Mouse (Mus musculus) large intestine, adult 2 months (tissue): ENCODE results near the gene Nkain2. TPM values are rescaled to one million over a fixed set of nuclear protein-coding genes. Genes with fewer than 3 reads are reported as not detected.
"Not testable (repeated sequence)": the region's sequence is repeated elsewhere in the genome, so short reads cannot be mapped to it uniquely, and the experiment has no call there.

Experiments used
- DNase-seq: peaks from one replicate; pipeline ENCODE4 v3.0.0-alpha.2; 2012; ENCODE audit warnings: low read depth, low spot score
- WGBS: fragments of 180-500 bp; shearing (Covaris S2); methylation state at CpG from one replicate; pipeline ENCODE4 v1.1.7; 2018; 5-methylcytosine and 5-hydroxymethylcytosine counted together
- polyA plus RNA-seq: library from polyadenylated mRNA; depleted of rRNA; stranded (reverse); fragments of >200 nt; gene quantifications from 2 replicates; pipeline ENCODE4 v1.2.3, GENCODE M21; 2012

The Nkain2 gene
- polyA plus RNA-seq, 1 experiment: 0.11 TPM

DNA sequence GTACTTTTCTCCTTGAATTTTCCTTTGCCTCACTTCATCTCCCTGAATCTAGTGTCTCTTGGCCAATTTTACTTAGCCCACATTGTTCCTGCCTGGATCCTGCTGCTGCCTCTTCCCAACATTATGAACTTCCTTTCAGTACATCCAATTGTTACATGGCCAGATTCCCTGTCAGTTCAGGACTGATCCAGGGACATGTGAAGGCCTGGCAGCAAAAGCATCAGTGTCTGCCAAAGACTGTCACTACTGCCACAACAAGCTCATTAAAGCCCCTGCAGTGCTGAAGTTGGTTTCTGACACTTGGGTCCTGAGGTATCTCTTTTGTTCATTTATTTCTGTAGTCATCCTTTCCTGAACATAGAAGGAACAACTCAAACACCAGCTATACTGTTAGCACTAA is 649.1 kb downstream of the Nkain2 start:
- no peak for DNase-seq

DNA sequence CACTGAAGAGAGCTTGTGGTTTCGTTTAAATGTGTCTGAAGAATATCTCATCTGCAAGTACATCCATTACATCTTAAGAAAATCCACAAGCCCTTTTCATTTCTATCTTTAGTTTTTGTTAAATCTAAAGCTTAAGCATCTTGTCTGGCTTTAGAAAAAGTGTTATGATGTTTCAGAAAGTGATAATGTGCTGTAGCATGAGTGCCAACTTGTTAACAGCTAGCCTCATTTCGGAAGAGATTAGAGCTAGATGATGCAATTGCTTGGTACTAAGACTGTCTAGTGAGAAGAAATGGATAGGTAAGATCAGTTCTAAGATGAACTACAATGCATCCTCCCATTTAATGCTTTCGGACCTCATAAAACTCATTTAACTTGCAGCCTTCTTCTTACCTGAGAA is 707.3 kb downstream of the Nkain2 start:
- 77% methylated on average over 3 of the region's 3 CpGs for WGBS

DNA sequence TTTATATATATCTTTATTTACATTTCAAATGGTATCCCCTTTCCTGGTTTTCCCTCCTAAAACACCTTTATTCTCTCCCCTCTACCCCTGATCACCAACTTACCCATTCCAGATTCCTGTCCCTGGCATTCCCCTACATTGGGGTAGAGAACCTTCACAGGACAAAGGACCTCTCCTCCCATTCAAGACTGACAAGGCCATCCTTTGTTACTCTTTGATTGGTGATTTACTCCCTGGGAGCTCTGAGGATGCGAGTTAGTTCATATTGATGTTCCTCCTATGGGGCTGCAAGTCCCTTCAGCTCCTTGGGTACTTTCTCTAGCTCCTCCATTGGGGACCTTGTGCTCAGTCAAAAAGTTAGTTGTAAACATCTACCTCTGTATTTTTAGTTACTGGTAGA is 798.9 kb downstream of the Nkain2 start:
- no peak for DNase-seq
- WGBS: 76% methylated on average over 1 of the region's 1 CpGs

More for the DNA sequence above, 707.3 kb downstream of the Nkain2 start:
- DNase-seq: no peak

DNA sequence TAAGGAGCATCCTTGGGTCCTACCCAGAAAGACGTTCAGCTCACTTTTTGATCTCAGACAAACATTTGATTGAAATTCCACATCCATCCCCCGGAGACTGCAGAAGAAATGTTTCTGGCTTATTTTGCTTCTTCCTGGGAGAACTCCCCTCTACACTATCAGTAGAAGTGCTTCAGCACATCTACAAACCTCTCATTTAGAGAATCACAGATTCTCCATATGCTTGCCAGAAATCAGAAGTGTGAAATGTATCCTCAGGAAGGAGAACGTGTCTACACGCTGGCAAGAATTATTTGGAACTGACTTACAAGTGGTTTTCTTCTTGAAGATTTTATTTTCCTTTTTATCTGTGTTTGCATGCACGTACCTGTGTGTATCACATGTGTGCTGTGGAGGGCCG is 829.9 kb downstream of the Nkain2 start:
- DNase-seq: no peak
- WGBS: 79% methylated on average over 6 of the region's 6 CpGs

DNA sequence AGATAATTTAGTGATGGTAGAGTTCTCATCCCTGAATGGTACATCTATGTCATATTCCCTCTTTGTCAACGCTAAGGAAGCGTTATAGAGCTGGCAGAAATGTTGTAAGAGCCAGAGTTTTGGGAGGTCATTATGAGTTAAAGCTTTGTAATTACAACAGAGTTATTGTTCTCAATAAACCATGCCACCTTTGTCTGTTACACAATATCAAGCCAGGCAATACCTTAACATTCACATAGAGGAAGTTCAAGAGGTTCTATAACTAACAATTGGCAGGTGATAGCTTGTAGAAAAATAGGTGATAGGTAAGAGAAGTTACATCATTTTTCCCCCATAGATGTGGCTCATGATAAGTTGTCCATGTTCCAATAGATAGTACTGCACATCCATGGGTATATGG is 832.0 kb downstream of the Nkain2 start:
- no peak for DNase-seq
- 55% methylated on average over 2 of the region's 2 CpGs for WGBS

DNA sequence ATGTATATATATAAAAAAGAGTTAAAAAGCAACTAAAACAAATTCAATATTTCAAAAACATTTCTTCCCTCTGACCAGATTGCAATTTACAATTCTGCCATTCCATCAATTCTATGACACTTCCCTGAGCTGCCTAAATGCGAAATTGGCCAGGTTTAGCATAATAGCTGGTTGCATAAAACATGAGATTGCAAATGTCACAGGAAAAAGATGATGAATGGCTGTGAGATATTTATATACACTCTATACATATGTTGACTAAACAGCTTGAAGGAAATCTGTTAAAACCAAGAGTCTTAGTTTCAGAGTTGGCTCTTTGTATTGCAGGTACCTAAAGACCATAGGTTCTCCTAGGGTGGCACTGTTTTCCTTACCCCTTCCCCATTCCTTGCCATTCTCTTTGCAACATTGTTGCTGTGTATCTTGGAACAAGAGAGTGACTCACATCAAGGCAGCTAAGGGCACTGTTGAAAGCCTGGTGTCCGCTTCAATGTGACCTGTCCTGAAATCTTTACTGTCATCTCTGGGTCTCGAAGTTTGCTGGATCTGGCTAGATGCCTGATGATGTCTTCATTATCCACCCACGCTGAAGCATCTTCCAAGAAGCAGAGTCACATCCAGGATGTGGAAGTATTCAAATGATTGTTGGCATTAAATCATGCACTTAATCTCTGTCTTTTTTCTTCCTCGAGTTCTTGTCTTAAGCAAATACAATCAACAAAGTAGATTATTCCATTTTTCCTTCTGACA is 837.5 kb downstream of the Nkain2 start:
- 63% methylated on average over 5 of the region's 5 CpGs for WGBS
- DNase-seq: no peak

DNA sequence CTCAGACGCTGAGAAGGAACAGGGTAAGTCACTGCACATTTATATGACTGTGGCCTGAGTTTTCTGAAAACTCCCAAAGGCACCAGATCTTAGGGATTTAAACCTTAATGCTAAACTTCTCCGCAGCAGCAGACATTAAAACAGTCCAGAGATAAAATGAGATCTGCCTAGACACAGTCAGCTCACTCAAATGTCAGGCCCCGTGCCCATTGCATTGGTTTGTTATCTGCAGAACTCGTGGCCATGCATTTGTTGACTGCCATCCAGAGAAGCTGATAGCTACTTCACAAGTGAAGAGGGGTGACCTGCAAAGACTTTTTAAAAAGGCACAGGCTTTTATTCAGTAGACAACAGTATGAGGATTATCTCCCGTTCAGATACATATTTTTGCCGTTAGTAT is 838.2 kb downstream of the Nkain2 start:
- WGBS: 79% methylated on average over 6 of the region's 6 CpGs
- DNase-seq: no peak

DNA sequence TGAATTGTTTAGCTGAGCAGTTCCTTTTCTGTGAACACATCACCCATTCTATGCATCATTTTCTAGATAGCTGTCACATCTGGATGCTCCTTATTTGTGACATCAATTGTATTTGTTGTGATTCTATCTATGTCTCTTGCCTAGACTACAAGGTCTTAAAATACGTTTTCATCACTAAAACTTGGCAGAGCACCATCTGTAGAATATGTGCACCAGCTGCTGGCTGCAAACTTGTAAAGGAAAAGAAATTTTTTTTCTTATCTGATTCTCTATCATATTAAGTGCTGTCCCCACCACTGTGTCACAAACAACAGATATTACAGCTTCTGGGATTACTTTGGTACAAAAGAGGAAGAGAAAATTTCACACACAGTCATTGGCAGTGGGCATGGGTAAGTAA is 860.3 kb downstream of the Nkain2 start:
- WGBS: 14% methylated on average over 1 of the region's 1 CpGs
- DNase-seq: no peak

DNA sequence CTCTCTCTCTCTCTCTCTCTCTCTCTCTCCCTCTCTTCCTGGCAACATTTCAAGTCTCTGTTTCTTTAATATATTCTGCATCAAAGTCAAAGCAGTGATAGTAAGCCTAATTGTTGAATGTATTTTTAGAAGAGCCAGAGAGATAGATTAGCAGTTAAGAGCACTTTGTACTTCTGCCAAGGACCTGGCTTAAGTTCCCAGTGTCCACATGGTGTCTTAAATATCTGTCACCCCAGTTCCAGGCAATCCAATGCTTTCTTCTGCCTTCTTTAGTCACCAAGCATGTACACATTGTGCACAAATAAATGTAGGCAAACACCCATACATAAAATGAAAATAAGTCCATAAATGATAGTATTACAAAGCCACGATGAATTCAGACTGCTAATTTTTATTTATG is 871.9 kb downstream of the Nkain2 start:
- DNase-seq: no peak
- WGBS: 44% methylated on average over 1 of the region's 1 CpGs

DNA sequence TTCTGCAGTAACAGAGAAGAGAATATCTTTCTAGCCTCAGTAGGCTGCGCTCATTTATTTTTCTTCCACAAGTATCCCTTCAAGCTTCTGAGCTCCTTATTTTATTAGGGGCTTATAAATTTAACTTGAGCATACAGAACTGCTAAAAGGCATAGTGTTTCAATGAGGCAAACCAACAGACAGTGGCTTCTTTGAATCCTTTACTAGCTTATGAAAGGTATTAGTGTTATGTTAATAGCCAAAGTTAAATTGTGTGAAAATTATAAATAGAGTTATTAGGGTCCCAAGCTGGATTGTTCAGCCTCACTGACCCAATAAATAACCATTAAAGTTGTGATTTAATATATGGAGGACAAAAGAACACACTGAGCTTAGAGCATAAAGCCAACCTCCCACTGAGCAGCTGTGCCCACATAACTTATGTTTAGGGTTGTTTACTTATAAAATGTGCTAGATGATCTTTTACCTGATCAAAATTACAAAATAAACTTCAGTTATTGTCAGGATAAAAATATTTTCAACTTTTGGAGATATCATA is 889.0 kb downstream of the Nkain2 start:
- 83% methylated on average over 1 of the region's 1 CpGs for WGBS

DNA sequence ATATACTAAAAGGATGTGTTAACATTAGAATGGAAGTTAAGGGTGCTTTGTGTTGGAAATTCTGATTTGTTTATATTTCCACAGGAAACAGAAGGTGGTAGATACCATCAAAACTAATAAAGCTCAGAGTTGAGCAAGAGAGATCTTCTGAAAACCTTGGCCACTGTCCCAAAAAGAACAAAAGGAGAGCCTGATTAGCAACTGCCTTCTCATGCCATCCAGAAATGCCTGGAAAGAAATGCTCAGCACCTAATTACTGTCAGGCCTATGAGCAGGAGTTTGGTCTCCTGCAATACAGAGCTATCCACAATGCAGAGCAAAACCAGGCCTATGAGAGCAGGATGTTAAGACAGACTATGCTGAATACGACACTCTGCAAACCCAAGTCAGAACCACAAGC is 897.1 kb downstream of the Nkain2 start:
- WGBS: 73% methylated on average over 1 of the region's 1 CpGs
- DNase-seq: no peak

More for the DNA sequence above, 889.0 kb downstream of the Nkain2 start:
- no peak for DNase-seq

DNA sequence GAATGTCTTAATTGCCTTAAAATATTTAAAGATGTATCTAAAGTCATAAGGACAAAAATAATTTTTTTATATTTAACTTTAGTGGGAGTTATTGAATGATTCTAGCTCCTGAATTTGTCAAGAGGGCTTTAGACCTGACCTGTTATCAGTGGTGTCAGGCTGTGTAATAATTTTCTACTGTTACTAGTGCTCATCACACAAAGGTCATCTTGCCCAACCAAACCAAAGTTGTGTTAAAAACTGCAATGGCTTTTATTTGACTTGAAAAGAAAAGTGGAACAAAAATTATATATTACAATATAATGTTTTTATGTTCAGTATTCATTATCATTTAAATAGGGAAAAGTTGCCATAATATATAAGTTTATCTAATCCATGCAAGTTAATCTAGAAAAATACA is 911.9 kb downstream of the Nkain2 start:
- no peak for DNase-seq

DNA sequence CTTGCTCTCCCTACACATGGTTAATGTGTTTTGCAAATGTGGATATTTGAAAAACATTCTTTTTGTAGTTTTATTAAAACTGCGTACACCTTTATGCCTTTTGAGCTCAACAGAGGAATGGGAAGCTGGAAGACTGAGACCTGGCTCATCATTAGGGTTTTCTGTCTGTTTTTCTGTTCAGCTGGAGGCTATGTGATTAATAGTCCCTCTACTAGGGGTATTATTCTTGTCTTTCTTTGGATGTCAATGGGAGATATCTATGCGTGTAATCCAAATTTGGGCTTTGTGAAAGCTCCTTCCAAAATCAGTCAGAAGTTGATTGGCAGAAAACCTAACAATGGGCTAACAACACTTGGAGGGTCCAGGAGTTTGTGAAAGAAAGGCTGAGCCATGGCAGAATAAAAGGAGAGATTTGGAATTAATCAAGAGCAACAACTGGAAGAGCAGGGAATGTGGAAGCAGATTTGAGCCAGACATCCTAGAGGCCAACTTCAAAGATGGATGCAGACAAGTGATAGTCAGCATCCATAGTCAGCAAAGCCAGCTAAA is 943.0 kb downstream of the Nkain2 start:
- no peak for DNase-seq
- 91% methylated on average over 2 of the region's 2 CpGs for WGBS

DNA sequence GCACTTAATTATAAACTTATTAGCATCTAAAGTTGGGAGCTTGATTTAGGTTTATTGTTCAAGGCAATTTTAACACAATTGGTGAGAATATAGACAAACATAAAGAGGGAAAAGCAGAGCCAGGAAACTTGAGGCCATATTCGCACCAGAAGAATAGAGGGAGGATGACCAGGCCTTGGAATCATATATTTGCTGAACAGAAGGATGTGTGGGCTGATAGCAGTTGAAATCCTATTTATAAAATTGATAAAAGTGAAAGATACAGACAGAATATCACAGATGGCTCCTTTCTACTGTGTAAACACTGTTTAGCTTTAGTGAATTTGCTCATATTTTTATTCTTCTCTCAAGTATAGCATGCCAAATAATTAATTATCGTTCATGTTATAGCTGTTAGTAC is 958.3 kb downstream of the Nkain2 start:
- no peak for DNase-seq
- 88% methylated on average over 2 of the region's 2 CpGs for WGBS

DNA sequence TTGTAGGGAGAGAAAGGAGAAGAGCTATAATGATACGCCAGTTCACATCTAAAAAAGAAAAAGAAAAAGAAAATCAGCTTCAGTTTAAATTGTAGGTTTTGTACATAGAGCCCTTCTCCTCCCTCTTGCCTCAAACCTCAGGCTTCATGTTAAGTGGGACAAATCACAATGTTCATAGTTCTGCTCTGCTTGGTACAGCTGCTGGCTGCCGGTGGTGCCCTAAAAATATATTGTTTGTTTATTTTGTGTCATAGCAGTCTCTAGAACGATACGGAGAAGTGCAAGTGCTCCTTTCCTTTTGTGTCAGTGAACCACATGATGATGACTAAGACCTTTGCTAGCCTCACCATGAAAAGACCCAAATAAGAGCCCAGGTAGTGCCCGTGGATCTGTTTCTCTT is 962.6 kb downstream of the Nkain2 start:
- WGBS: 31% methylated on average over 5 of the region's 5 CpGs
- no peak for DNase-seq

DNA sequence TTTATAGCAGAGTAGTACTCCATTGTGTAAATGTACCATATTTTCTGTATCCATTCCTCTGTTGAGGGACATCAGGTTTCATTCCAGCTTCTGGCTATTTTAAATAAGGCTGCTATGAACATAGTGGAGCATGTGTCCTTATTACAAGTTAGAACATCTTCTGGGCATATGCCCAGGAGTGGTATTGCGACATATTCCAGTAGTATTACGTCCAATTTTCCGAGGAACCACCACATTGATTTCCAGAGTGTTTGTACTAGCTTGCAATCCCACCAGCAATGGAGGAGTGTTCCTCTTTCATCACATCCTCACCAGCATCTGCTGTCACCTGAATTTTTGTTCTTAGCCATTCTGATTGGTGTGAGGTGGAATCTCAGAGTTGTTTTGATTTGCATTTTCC is 969.4 kb downstream of the Nkain2 start:
- not testable (repeated sequence) for DNase-seq

DNA sequence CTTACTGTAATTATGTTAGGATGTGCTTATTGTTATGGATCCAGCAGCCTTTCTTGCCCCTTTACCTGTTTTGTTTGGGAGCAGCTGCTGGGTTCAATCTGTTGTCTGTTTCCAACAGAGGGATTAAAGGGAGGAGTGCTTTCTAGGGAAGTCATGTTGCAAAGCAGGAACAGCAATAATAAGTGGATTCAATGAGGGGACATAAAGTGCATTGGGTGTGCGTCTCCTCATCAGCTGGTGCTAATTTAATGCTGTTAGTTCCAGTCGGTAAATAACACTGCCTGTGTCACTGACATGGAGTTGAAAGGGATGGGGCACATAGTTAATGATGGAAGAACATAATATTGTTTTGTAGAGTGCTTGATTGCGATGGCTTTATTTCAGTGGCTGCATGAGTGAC is 982.8 kb downstream of the Nkain2 start:
- WGBS: 73% methylated on average over 3 of the region's 3 CpGs
- DNase-seq: no peak

More for the DNA sequence above, 969.4 kb downstream of the Nkain2 start:
- WGBS: 69% methylated on average over 3 of the region's 3 CpGs

DNA sequence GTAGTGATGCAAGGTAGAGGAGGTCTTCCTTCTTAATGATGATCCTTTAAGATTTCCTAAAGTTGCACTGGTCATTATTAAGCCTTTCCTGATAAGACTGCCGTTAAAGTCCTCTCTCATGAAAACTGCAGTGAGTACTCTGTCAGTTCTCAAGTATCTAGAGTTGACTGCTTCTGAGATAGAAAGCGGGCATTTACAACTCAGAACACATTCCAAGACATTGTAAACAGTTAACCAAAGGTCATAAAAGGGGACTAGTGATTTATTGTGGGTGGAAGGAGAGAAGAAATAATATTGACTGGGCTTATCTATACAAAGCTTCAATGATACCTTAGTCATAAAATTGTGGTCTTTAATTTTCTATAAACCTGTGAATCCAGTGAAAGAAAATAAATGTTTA is 990.8 kb downstream of the Nkain2 start:
- 10% methylated on average over 2 of the region's 2 CpGs for WGBS
- DNase-seq: no peak

DNA sequence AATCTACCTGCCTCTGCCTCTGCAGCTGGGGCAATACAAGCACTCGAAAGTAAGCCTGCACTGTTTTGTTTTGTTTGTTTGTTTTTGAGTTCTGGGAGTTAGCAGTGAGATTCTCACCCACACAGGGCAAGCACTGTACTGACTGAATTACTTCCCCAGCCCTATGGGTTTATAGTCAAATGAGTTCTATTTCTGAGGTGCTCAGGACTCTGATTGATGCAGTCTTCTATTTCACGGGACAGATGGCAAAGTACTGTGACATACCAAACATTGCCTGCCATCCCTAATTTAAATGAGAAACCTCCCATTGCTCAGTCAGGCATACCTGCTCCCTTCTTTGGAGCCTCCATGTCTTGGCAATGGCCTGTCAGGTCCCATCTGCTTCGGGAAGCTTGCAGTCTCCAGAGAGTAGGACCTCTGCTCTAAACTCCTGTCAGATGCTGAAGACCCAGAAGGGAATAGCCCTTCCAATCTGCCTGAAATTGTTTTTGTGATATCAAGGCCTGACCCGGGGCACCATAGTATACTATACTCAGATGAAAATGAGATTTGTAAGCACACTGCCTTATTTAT is 1016.9 kb downstream of the Nkain2 start:
- whole genome bisulfite sequencing: 49% methylated on average over 4 of the region's 4 CpGs
- DNase-seq: no peak

DNA sequence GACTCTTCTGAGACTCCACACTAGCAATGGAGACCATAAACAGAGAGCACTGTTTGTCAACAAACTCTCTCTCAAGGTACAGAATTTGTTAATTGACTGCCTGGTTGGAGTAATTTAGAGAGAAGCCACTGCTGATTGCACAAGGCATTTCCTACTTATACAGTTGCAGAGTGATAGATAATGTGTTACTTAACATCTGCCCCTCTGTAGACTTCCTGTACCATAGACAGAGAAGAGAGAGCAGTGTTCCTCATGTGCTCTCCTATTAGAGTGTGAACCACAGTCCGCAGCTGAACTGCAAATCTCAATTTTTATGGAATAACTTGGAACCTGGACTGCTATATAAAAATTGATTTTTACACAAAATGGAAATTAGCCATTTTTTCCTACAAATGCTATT is 1022.0 kb downstream of the Nkain2 start:
- 88% methylated on average over 1 of the region's 1 CpGs for WGBS
- no peak for DNase-seq

DNA sequence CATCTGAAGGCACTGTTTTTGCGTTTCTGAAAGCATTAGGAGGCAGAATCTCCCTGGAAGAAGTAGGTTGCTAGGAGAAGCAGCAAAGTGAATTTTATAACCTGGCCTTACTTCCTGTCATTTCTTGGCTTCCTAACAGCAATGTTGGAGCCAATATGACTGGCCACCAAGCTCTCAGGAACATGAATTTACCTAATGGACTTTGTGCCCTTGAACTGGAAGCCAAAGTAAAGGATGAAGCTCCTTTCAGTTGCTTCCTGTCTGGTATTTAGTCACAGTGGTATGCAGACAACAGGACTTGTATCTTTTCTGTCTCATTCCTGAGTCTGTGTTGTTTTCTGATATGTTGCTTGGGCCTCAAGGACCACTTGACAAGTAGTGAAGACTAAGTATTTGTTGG is 1063.2 kb downstream of the Nkain2 start:
- DNase-seq: no peak
- 44% methylated on average over 1 of the region's 1 CpGs for WGBS
